8 mouse cellular contexts compared by ENCODE assay signal in the genomic region with DNA sequence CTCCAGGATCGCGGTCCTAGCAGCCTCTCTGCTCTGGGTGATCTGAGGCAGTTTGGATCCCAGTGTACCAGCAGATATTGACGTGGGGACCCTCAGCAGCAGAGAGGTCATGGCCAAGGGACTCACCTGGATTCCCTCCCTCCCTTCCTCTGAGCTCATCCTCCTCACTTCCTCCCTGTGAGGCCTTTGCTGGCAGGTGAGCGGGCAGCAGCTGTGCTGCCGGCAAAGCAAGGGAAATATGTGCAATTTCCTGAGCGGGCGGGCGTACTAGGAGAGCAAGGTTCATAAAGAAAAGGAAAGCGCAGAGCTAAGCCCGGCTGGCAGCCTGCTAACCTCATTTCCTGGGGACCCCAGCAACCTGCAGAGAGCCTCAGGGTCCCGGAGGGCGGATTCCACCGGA.
DNase-seq lines count a peak whose midpoint lies in the region; ATAC-seq lines count a peak whose summit lies in the region.

No protein-coding gene starts in this region.

- H3K9ac ChIP-seq in intestine, embryonic 16.5 days (ENCODE audit: low read depth, low read length) = no peak overlapping the region

- H3K4me1 ChIP-seq in intestine, embryonic 16.5 days (ENCODE audit: control insufficient read depth, insufficient read depth, low read length) = peaks cover 19% of the 10 kb centered on the region
- H3K4me1 ChIP-seq in megakaryocyte, embryonic 14.5 days = peaks cover 10% of the 10 kb centered on the region

- DNase-seq in cerebellum, adult 9-11 months = peak; percentile 21
- DNase-seq in heart, adult 8-10 months (ENCODE audit: low spot score) = peak; percentile 56
- peak; percentile 86 for DNase-seq in thymus, postnatal 25 days
- DNase-seq in urinary bladder, postnatal 10 days (ENCODE audit: low spot score) = no peak
- no peak for DNase-seq in left cerebral cortex, adult 9 months (ENCODE audit: low spot score in 2 of 2)

- ATAC-seq in activated CD4-positive, CD25-positive, alpha-beta regulatory T cell, adult 4 months = peak; percentile 49
- peak; percentile 89 for ATAC-seq in intestine, embryonic 16.5 days

- H3K27ac ChIP-seq in intestine, embryonic 16.5 days (ENCODE audit: low read length) = no peak overlapping the region

- 10% methylated on average over 13 of the region's 13 CpGs for WGBS in intestine, embryonic 16.5 days

- no peaks in the 10 kb centered on the region for H3K36me3 ChIP-seq in intestine, embryonic 16.5 days (ENCODE audit: control insufficient read depth, insufficient read depth, low read length)
- H3K36me3 ChIP-seq in megakaryocyte, embryonic 14.5 days (replicated peaks; ENCODE audit: low read length) = no peaks in the 10 kb centered on the region

- no peaks in the 10 kb centered on the region for H3K27me3 ChIP-seq in intestine, embryonic 16.5 days (replicated peaks; ENCODE audit: control insufficient read depth, insufficient read depth, low read length)
- H3K27me3 ChIP-seq in megakaryocyte, embryonic 14.5 days (replicated peaks) = peaks cover 41% of the 10 kb centered on the region

- H3K4me3 ChIP-seq in intestine, embryonic 16.5 days (ENCODE audit: low read length) = peak overlapping the region; percentile 24
- H3K4me3 ChIP-seq in megakaryocyte, embryonic 14.5 days (replicated peaks) = peak overlapping the region; percentile 66

- H3K4me2 ChIP-seq in intestine, embryonic 16.5 days (ENCODE audit: low read depth, low read length) = peak overlapping the region; percentile 46

- no peaks in the 10 kb centered on the region for H3K9me3 ChIP-seq in intestine, embryonic 16.5 days (ENCODE audit: control insufficient read depth, low read length)
- H3K9me3 ChIP-seq in megakaryocyte, embryonic 14.5 days = no peaks in the 10 kb centered on the region

Comparison
In these comparisons a context has a peak if more than half of its experiments do, and no peak if none do; other contexts are left out.
1. DNase-seq: peak in cerebellum, adult 9-11 months (single experiment), heart, adult 8-10 months (single experiment) and thymus, postnatal 25 days (single experiment); none in urinary bladder, postnatal 10 days (single experiment) and left cerebral cortex, adult 9 months (0 of 2).